Mouse (Mus musculus) gastrocnemius, adult 18-20 months (tissue): ENCODE measurements around the gene Kin. TPM values are rescaled to one million over a fixed set of nuclear protein-coding genes. Genes with fewer than 3 reads are reported as not detected.

ENCODE experiments used
- DNase-seq: peaks from one replicate; pipeline ENCODE4 v3.0.0; 2021; ENCODE audit warnings: low spot score
- total RNA-seq, 2 experiments: library from RNA; stranded (reverse); gene quantifications; 2 replicates each; pipeline ENCODE4 v1.2.3; 2021

The Kin gene
- total RNA-seq, 2 experiments from 2014 or later = 5.9 to 7.2 TPM

DNA sequence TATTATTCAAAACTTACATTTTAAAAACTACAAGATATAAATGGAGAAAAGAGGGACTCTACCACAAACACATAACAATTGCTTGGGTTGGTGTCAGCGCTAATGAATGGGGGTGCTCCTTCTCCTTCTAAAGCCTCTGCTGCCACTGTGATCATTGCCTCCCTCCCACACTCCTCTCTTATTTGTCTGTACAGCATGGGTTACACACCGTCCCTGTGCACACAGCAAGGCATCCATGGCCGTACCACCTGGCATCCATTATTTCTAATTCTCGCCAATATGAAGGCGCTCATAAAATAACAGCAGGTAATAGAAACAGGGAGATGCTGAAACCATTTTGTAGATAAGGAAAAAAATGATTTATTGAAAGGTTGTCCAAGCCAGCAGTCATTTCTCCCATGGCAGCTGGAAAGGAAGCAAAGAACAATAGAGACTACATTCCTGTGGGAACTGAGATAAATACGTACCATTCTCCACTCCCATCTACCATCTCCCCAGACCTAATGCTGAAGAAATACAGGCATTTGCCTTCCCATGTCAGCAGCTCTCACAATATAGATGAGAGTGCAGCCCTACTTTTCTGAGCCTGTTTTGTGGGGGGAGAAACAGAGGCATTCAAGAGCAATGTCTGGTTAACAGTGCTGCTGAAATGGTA is 28.3 kb downstream of the Kin start:
- no peak for DNase-seq

DNA sequence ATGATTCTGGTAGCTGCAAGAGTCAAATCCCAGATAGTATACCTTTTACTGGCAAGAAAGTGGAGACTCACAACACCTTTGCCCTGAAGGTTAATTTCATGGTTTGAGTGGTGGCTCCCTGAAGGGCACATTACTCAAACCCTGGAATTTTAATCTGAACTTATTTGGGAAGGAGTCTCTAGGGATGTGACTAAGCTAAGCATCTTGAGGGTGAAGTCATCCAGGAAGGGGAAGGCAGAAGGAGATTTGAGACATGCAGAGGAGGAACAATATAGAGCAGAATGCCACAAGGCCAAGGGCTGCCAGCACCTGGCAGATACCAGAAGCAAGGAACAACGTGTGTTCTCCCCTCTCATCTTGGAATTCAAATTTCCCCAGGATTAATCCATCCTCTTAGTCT is 38.4 kb downstream of the Kin start:
- no peak for DNase-seq

DNA sequence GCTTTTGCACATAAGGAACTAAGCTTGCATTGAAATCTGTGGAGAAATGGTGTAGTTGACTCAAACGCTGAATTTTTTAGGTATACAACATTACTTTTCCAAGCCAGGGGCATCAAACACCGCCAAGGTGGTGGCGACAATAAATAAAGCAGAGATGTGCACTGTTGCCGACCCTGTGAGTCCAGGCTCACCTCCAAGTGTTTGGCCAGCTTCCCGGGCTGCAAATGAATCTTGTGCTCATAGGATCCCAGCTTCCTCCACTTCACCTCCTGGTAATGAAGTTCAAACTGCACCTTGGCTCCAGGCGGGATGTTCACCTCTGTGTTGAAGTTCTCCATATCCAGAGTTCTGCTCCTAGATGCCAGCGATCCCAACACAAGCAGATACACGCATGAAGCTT is 38.9 kb downstream of the Kin start:
- DNase-seq = no peak

DNA sequence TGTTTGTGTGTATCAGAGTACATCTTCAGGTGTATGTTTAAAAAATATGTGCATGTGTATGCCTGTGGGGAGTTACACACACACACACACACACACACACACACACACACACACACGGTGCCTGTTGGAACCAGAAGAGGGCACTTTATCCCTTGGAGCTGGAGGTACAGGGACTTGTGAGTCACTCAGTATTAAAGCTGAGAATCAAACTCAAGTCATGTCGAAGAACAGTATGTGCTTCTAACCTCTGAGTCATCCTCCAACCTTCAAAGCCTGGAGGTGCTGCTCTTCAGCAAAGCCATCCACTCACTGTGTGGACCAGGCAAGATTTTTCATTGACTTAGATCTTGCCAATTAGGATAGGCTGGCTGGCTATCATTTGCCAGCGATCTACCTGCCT is 41.4 kb downstream of the Kin start:
- no peak for DNase-seq

DNA sequence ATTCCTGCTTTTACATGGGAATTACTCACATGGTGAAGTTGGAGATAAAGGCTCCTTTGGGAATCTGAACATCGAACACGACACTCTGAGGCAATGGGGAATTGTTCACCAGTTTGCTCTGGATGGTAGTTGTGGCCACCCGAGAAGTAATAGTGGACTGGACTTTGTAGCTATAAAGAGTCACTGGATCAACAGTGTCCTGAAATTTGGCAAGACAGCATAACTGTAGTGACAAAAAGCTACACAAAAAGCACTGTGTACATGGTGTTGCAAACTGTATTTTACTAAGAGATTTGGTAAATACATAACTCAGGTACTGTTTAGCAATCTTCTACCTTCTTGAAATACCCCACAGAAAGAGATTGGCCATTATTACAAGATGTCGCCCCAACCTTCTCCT is 45.7 kb downstream of the Kin start:
- DNase-seq = no peak

DNA sequence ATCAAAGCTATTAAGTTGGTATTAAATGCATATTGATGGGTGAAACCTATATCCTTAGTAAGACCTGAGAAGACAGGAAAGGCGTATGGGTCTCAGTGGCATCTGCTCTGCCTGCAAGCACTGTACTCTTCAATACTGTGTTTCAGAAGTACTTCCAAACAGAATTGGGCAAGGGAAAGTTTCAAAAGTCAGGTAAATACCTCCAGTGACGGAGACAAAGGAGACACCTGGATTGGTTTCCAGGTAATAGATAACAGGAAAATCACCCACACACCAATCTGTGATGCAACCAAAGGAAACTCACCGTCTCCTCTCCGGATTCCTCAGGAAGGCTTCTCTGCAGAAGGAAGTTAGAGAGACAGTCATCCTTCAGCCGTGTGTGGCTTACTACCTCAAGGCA is 47.1 kb downstream of the Kin start:
- no peak for DNase-seq

DNA sequence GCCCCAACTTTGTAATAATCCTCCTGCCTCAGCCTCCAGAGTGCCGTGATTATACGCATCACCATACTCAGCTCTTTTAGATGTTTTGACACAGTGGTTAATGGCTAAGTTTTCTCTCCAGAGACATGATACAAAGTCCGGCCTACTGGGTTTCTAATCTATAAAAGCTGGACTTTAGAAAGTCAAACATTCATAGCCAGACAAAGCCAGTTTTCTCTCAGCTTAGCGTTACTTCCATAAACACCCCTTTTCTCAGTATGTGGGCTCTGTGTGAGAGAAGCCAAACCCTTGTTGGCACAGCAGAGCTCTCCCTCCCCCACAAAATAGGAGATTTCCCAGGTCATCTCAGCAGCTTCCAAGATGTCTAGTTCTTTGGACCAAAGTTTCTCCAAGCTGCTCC is 48.2 kb downstream of the Kin start:
- DNase-seq = no peak

DNA sequence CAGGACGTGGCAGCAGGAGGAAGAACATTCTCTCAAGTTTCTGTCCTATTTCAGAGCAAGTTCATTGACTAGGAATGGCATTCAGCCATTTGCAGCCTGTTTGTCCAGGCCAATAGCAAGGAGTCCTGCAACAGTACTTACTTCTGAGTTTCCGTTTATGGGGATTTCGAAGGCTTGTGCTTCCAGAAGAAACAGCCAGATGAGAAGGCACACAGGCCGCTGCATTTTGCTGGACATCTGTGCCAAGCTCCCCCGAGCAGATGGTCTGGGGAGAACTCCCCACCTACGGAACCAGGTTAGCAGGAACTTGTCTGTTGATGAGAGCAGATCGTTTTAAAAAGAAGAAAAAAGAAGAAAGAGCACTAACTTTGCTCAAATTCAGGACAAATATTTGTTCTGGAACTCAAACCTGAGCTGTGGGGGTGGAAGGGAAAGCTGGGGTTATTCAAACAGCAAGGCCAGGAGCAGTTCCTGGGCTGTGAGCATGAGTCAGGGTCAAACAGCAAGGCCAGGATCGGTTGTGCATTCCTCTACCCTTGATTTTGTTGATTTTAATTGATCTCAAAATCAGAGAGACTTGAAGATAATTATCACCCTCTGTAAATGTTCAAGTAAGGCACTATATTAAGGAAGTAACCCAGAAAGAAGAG is 50.1 kb downstream of the Kin start:
- DNase-seq = no peak

DNA sequence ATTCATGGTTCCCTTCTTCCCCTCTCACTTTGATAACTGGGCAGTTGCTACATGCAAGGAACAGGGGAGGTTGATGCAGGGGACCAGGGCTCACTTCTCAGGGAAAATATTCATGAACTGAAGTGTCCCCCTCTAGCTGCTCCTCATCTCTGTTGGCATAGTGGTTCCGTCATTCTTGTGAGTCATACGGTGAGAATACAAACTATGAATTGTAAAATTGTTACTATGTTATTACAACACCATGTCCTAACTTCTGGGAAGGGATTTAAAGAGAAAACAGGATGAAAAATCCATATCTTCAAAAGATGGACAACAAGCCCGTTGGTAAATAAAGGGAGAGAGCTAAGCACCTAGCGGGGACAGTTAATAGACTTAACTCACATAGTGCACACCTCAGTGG is 50.9 kb downstream of the Kin start, which contains the start of gene Itih2:
TSS of gene Itih2 (minus strand) at position 101 of the 400 bp plus-strand sequence.
- DNase-seq = no peak

DNA sequence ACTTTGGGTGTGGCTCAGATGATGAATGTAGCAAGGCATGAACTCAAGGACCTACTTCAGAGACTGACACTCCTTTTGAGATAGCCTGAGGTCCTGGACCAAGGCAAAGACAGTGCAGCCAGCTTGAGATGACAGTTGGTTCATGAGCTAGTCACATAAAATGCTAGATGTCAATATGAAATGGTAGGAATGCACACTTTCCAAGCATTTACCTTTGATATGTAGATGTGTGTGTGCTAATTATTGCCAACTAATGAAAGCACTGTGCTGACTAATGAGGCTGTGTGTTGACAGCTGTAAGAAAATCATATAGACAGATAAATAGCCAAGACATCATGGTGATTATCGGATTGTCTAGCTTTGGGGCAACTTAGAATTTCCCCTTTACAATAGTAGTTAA is 51.7 kb downstream of the Kin start:
- DNase-seq = no peak

DNA sequence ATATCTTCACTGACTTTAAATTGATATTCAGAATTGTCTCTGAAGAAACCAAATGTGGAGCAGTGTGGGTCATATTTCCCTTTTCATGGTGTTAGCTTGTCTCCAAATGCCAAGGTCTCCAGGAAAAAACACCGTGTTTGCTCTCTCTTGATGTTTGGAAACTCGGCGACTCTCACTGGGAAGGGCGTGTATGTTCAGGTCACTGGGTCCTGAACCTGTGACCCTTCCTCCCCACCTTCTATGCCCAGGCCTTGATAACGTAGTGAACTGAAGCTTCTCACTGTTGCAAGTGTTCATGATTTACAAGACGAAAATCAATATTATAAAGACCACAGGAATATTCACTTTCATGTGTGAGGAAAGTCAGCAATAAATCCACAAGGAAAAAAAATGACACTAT is 53.5 kb downstream of the Kin start:
- DNase-seq = no peak

DNA sequence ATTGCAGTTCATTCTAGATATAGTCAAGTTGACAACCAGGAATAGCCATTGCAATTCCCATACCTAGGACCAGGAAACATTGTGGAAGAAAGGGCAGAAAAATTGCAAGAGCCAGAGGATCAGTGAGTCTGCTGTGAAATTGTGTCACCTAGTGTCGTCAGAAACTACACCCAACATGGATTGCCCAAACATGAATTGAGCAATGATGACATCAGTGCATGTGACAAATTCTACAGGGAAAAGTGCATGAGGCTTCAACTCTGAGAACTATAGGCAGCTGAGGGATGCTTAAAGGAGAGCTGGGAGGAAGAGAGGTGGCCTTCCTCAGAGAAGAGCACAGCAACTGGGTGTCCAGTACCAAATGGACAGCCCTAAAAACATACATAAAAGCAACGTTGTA is 56.9 kb downstream of the Kin start:
- no peak for DNase-seq

DNA sequence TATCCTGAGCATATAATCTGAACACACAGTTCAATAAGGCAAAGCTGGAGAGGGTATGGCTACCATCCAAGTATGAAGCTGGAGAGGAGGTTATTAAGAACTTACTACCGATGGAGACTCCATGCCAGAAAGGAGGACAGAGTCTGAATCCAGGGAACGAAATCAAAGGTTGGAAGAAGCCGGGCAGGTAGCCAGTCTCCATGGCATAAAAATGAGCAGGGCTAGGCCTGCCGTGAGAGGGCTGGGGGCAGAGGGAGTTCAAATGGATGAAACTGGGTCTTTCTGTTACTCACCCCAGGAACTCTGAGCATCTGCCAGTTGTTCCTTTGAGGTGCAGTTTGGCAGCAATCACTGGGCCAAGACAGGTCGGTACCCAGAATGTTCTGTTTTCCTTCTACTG is 60.1 kb downstream of the Kin start:
- DNase-seq = no peak

Other genes with a start within 250 kb of the Kin start
- not detected for gene 4930412O13Rik, start 199.3 kb upstream of the Kin start, total RNA-seq
- gene 9230102O04Rik, start 191.1 kb upstream of the Kin start, total RNA-seq = not detected
- gene Gata3, start 190.6 kb upstream of the Kin start, total RNA-seq = under 1 TPM; 0.18 to 0.43 TPM
- 10 to 100 TPM in 1 of 2 experiments, 1 to 10 TPM in 1; 9.4 to 10.8 TPM for gene Taf3, start 32.0 kb upstream of the Kin start, total RNA-seq
- gene Atp5c1, start 83 bp upstream of the Kin start, total RNA-seq = 100 to 1,000 TPM; 791 to 847 TPM
- 1 to 10 TPM in 1 of 2 experiments, under 1 TPM in 1; 0.23 to 1.1 TPM for gene Itih2, start 50.8 kb downstream of the Kin start, total RNA-seq
- gene Itih5, start 73.0 kb downstream of the Kin start, total RNA-seq = 10 to 100 TPM; 10.2 to 12.7 TPM